Mouse (Mus musculus) limb, embryonic 14.5 days (tissue): ENCODE measurements around the gene Olfr250. TPM values are rescaled to one million over a fixed set of nuclear protein-coding genes. Genes with fewer than 3 reads are reported as not detected.
"Not testable (repeated sequence)": the region's sequence is repeated elsewhere in the genome, so short reads cannot be mapped to it uniquely, and the experiment has no call there.

Source experiments
- ATAC-seq: fragments of 200-750 bp; cut with Nextera tagmentation; 2 replicates; pipeline ENCODE4 v1.8.0; 2017; ENCODE audit warnings: low read depth, moderate number of reproducible peaks, moderate TSS enrichment; ENCODE audit not compliant: low FRiP score
- DNase-seq: peaks from one replicate; pipeline ENCODE4 v3.0.0-alpha.2; 2015; ENCODE audit warnings: low spot score
- H3K27ac ChIP-seq: fragments of 300-500 bp; sonication (generic); replicated peaks from 2 replicates; pipeline ENCODE4 v1.5.1; 2014; ENCODE audit warnings: low read depth, mild to moderate bottlenecking, low read length, moderate library complexity, mixed read lengths
- H3K27me3 ChIP-seq: fragments of 300-500 bp; sonication (generic); 2 replicates; pipeline ENCODE4 v1.6.1; 2014; ENCODE audit warnings: low read length, mixed read lengths; ENCODE audit not compliant: control insufficient read depth, insufficient read depth
- H3K36me3 ChIP-seq: fragments of 300-500 bp; sonication (generic); 2 replicates; pipeline ENCODE4 v1.6.1; 2014; ENCODE audit warnings: mild to moderate bottlenecking, low read length, moderate library complexity, mixed read lengths; ENCODE audit not compliant: control insufficient read depth, insufficient read depth
- H3K4me1 ChIP-seq: fragments of 300-500 bp; sonication (generic); 2 replicates; pipeline ENCODE4 v1.6.1; 2014; ENCODE audit warnings: antibody characterized with exemption, low read length, mixed read lengths; ENCODE audit not compliant: control insufficient read depth, insufficient read depth
- H3K4me2 ChIP-seq: fragments of 300-500 bp; sonication (generic); replicated peaks from 2 replicates; pipeline ENCODE4 v1.6.1; 2014; ENCODE audit warnings: low read depth, mild to moderate bottlenecking, low read length, moderate library complexity; ENCODE audit not compliant: severe bottlenecking
- H3K4me3 ChIP-seq: fragments of 300-500 bp; sonication (generic); replicated peaks from 2 replicates; pipeline ENCODE4 v1.5.1; 2014; ENCODE audit warnings: low read length
- H3K9ac ChIP-seq: fragments of 300-500 bp; sonication (generic); 2 replicates; pipeline ENCODE4 v1.6.1; 2014; ENCODE audit warnings: mild to moderate bottlenecking, low read depth, low read length, moderate library complexity; ENCODE audit not compliant: severe bottlenecking
- H3K9me3 ChIP-seq: fragments of 300-500 bp; sonication (generic); 2 replicates; pipeline ENCODE4 v1.6.1; 2016; ENCODE audit warnings: low read length; ENCODE audit not compliant: control insufficient read depth
- POLR2A ChIP-seq: fragments of 200-500 bp; IDR thresholded peaks from 2 replicates; pipeline ENCODE4 v1.8.0; 2012; ENCODE audit warnings: inconsistent platforms, mild to moderate bottlenecking, moderate library complexity, borderline replicate concordance; ENCODE audit not compliant: insufficient read depth, insufficient read length; ENCODE audit errors: extremely low read depth
- WGBS: fragments of 180-500 bp; shearing (Covaris S2); extraction: QIAGEN DNeasy Blood & Tissue Kit; methylation state at CpG from one replicate; pipeline ENCODE4 v1.1.7; 2014; 5-methylcytosine and 5-hydroxymethylcytosine counted together
- polyA plus RNA-seq, 2 experiments: library from polyadenylated mRNA; depleted of rRNA in 1 of 2; stranded (reverse) in 1 of 2; unstranded in 1 of 2; fragments of >200 nt; fragmentation: Nextera tagmentation in 1 of 2; extraction: Ambion mirVana in 1 of 2; gene quantifications; 2 replicates each; pipeline versions ENCODE4 v1.2.1 to v1.2.3; 2012 to 2014

Gene Olfr250
- polyA plus RNA-seq (2012; rRNA removed) (not detected in 2 replicates), polyA plus RNA-seq (2014; fragmentation: Nextera tagmentation; extraction: Ambion mirVana) (not detected in 2 replicates)

DNA sequence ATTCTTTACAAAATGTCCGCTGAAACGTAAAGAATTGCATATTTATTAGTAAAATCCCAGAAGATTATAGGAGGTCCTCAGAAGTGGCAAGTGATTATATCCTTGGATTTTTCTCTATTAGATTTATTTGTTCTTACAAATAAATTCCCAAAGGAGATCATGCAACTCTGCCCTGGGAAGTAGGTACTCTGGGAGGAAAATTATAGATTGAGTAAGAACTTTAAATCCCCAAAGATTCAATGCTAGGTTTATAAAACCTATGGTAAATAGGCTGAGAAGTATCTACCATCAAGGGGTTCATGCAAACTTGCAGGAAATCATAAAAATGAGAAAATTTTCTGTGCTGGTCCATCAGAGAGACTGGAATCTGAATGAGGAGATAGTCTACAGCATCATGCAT, at the start of gene Olfr250:
TSS of gene Olfr250 (plus strand) at position 301 of the 400 bp plus-strand sequence.
- Histone ChIP-seq H3K27me3 (no peaks in the 10 kb centered on the region), H3K4me1 (no peaks in the 10 kb centered on the region), H3K36me3 (no peaks in the 10 kb centered on the region), H3K9me3 (no peaks in the 10 kb centered on the region), H3K27ac (no peak within 1 kb of the TSS), H3K9ac (no peak within 1 kb of the TSS), H3K4me2 (no peak within 1 kb of the TSS), H3K4me3 (no peak within 1 kb of the TSS)
- no peak for TF ChIP-seq POLR2A
- no peak for DNase-seq
- 89% methylated on average over 2 of the region's 2 CpGs for WGBS
- no peak for ATAC-seq

DNA sequence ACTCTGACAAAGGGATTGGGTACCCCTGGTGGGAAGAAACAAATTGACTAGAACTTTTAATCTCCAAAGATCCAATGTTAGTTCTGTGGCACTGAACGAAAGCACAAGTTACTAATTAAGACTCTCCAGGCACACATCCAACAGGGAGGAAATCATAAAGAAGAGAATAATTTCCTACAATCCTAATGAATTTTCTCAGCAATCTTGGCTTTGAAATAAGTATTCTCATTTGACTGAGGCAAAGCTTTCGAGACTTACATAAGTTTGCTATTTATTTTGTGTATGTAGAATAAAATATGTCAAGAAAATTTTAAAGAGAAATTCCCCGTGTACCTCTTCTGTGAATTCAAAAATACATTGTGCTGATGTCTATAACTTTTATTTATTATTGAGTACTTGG, 37.9 kb upstream of the Olfr250 start, which contains the start of gene Olfr25:
TSS of gene Olfr25 (plus strand) at position 301 of the 400 bp plus-strand sequence.
- no peak within 1 kb of the TSS for H3K4me2 ChIP-seq
- H3K27ac ChIP-seq, result no peak within 1 kb of the TSS
- ATAC-seq, result no peak
- no peak within 1 kb of the TSS for H3K4me3 ChIP-seq
- H3K9ac ChIP-seq, result no peak within 1 kb of the TSS
- no peaks in the 10 kb centered on the region for H3K4me1 ChIP-seq
- no peaks in the 10 kb centered on the region for H3K36me3 ChIP-seq
- H3K9me3 ChIP-seq, result no peaks in the 10 kb centered on the region
- no peak for DNase-seq
- 73% methylated on average over 3 of the region's 3 CpGs for WGBS
- no peak for TF ChIP-seq POLR2A
- no peaks in the 10 kb centered on the region for H3K27me3 ChIP-seq

GRCm38 (mm10) chr9:38348111-38348510, 18.6 kb upstream of the Olfr250 start, which contains the start of gene Olfr898:
Gene Olfr898 (plus strand): TSS chr9:38348411.
- no peak for ATAC-seq
- H3K9ac ChIP-seq, result no peak within 1 kb of the TSS
- H3K36me3 ChIP-seq, result no peaks in the 10 kb centered on the region
- no peak for TF ChIP-seq POLR2A
- DNase-seq, result no peak
- H3K4me1 ChIP-seq, result no peaks in the 10 kb centered on the region
- H3K4me3 ChIP-seq, result no peak within 1 kb of the TSS
- 90% methylated on average over 4 of the region's 4 CpGs for WGBS
- no peak within 1 kb of the TSS for H3K27ac ChIP-seq
- no peak within 1 kb of the TSS for H3K4me2 ChIP-seq
- no peaks in the 10 kb centered on the region for H3K9me3 ChIP-seq
- no peaks in the 10 kb centered on the region for H3K27me3 ChIP-seq

DNA sequence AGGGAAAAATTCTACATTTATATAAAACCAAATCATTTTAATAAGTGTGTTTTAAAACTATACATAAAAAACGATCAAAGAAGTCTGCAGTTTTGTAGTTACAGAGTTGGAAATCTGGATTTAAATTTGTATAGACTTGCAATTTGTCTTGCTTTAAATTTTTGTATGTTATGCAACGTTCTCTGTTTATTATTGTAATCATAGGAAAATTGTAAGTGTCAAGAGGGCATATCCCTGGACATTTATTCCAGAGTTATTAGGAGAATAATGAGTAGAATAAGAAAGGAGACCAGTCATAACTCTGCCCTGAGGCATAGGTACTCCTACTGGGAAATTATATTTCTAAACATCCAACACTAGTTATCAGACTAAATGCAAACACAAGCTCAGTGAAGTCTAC, 10.1 kb downstream of the Olfr250 start, which contains the start of gene Olfr251:
TSS of gene Olfr251 (plus strand) at position 301 of the 400 bp plus-strand sequence.
- Histone ChIP-seq H3K27ac (no peak within 1 kb of the TSS), H3K4me2 (no peak within 1 kb of the TSS), H3K4me3 (no peak within 1 kb of the TSS), H3K27me3 (no peaks in the 10 kb centered on the region), H3K9me3 (no peaks in the 10 kb centered on the region), H3K36me3 (no peaks in the 10 kb centered on the region), H3K4me1 (no peaks in the 10 kb centered on the region), H3K9ac (no peak within 1 kb of the TSS)
- 64% methylated on average over 2 of the region's 2 CpGs for WGBS
- ATAC-seq, result no peak
- TF ChIP-seq POLR2A, result no peak
- no peak for DNase-seq

DNA sequence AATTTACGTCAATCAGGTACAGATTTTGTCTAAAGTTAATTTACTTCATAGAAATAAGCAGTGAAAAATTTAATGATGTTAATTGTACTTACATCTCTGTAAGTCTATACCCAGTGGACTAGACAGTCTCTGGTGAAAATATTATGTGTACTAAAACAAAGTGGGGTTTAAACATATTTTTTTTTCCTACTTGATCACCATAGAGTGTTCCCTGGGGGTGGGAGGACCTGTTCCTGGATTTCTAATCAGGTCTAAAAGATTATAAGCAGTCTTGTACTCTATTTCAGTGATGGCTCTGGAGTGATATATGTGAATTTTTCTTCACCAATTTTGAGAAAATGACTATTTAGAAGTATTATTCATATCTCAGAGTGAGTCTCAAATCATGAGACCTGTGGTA, 34.7 kb downstream of the Olfr250 start, which contains the start of gene Olfr147:
TSS of gene Olfr147 (plus strand) at position 301 of the 400 bp plus-strand sequence.
- TF ChIP-seq POLR2A, result no peak
- H3K4me1 ChIP-seq, result no peaks in the 10 kb centered on the region
- no peak within 1 kb of the TSS for H3K4me2 ChIP-seq
- DNase-seq (no peak), ATAC-seq (no peak)
- WGBS, result 71% methylated on average over 1 of the region's 1 CpGs
- no peaks in the 10 kb centered on the region for H3K27me3 ChIP-seq
- H3K9me3 ChIP-seq, result no peaks in the 10 kb centered on the region
- no peak within 1 kb of the TSS for H3K4me3 ChIP-seq
- no peak within 1 kb of the TSS for H3K27ac ChIP-seq
- no peak within 1 kb of the TSS for H3K9ac ChIP-seq
- no peaks in the 10 kb centered on the region for H3K36me3 ChIP-seq

DNA sequence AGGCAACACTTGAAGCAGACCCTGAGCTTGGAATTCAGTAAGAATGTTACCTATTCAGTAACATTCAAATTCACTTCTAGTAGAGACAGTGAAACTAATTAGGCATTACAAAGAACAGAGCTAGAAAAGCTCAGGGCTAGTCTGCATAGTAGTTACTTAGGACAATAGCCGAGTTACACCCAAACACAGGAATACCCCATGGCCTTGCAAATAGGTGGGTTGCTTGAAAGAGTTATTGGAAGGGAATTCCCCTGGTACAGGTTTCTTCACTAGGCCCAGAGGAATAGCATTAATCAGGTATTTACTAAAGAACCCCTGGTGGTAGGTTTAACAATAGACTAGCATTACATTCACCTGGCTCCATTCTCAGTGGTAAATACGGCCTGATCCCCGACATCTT, 40.8 kb downstream of the Olfr250 start:
- not testable (repeated sequence) for H3K27ac ChIP-seq, ATAC-seq, H3K9ac ChIP-seq, H3K4me3 ChIP-seq, H3K9me3 ChIP-seq, H3K4me1 ChIP-seq, H3K36me3 ChIP-seq, H3K27me3 ChIP-seq, DNase-seq, H3K4me2 ChIP-seq
- WGBS, result 90% methylated on average over 3 of the region's 3 CpGs

DNA sequence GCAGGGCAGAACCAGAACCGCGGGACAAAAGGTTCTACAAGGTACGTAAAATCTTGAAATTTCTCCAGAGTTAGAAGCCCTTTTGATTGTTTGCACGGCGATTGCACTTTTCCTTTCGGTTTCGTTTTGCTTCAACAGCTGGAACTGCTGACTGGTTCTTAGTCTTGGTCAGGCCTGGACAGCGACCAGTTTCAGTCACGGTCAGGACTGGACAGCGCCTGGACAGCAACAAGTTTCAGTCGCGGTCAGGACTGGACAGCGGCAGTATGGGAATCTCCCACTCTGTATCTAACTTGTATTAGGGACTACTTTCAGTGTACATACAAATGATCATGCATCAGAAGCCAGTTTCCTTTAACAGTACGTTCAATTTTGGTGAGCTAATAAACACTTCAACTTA, 46.8 kb downstream of the Olfr250 start:
- WGBS, result 94% methylated on average over 14 of the region's 14 CpGs

More for the DNA sequence above, 46.8 kb downstream of the Olfr250 start:
- H3K9me3 ChIP-seq, H3K27me3 ChIP-seq, H3K4me1 ChIP-seq, H3K4me3 ChIP-seq, ATAC-seq, H3K36me3 ChIP-seq, DNase-seq, H3K27ac ChIP-seq, H3K4me2 ChIP-seq, H3K9ac ChIP-seq: not testable (repeated sequence)
